Mouse (Mus musculus) intestine, postnatal 0 days (tissue): Measurements from ENCODE around the gene Esr2. TPM values are rescaled to one million over a fixed set of nuclear protein-coding genes. Genes with fewer than 3 reads are reported as not detected.

ENCODE experiments used
- ATAC-seq: fragments of 200-750 bp; cut with Nextera tagmentation; 2 replicates; pipeline ENCODE4 v1.8.0; 2017; ENCODE audit warnings: mild to moderate bottlenecking, moderate TSS enrichment, moderate library complexity
- H3K27ac ChIP-seq: fragments of 300-500 bp; sonication (generic); 2 replicates; pipeline ENCODE4 v1.5.1; 2014; ENCODE audit warnings: mild to moderate bottlenecking, low read depth, low read length, moderate library complexity
- H3K27me3 ChIP-seq: fragments of 300-500 bp; sonication (generic); replicated peaks from 2 replicates; pipeline ENCODE4 v1.6.1; 2014; ENCODE audit warnings: low read length, mixed read lengths; ENCODE audit not compliant: control insufficient read depth, insufficient read depth
- H3K36me3 ChIP-seq: fragments of 300-500 bp; sonication (generic); 2 replicates; pipeline ENCODE4 v1.6.1; 2014; ENCODE audit warnings: mild to moderate bottlenecking, moderate library complexity; ENCODE audit not compliant: control insufficient read depth, insufficient read depth
- H3K4me1 ChIP-seq: fragments of 300-500 bp; sonication (generic); replicated peaks from 2 replicates; pipeline ENCODE4 v1.6.1; 2014; ENCODE audit warnings: antibody characterized with exemption, low read length, mixed read lengths; ENCODE audit not compliant: control insufficient read depth, insufficient read depth
- H3K4me2 ChIP-seq: fragments of 300-500 bp; sonication (generic); replicated peaks from 2 replicates; pipeline ENCODE4 v1.6.1; 2014; ENCODE audit warnings: low read depth, mild to moderate bottlenecking, moderate library complexity
- H3K4me3 ChIP-seq: fragments of 300-500 bp; sonication (generic); 2 replicates; pipeline ENCODE4 v1.5.1; 2014; ENCODE audit warnings: low read depth, low read length
- H3K9ac ChIP-seq: fragments of 300-500 bp; sonication (generic); 2 replicates; pipeline ENCODE4 v1.6.1; 2014; ENCODE audit warnings: mild to moderate bottlenecking, low read depth, low read length
- H3K9me3 ChIP-seq: fragments of 300-500 bp; sonication (generic); 2 replicates; pipeline ENCODE4 v1.6.1; 2016; ENCODE audit warnings: mixed run types; ENCODE audit not compliant: control insufficient read depth
- CTCF ChIP-seq: sonication (generic); IDR thresholded peaks from 2 replicates; pipeline ENCODE4 v1.5.1; 2016; ENCODE audit warnings: low read depth, mild to moderate bottlenecking, control low read depth, antibody characterized with exemption, moderate library complexity
- WGBS: fragments of 180-500 bp; shearing (Covaris S2); extraction: QIAGEN DNeasy Blood & Tissue Kit; methylation state at CpG from one replicate; pipeline ENCODE4 v1.1.7; 2014; 5-methylcytosine and 5-hydroxymethylcytosine counted together
- polyA plus RNA-seq: library from polyadenylated mRNA; unstranded; fragments of >200 nt; fragmentation: Nextera tagmentation; extraction: Ambion mirVana; gene quantifications from 2 replicates; pipeline ENCODE4 v1.2.1, GENCODE M21; 2015

Gene Esr2
- polyA plus RNA-seq, 1 experiment from 2014 or later = not detected

- Histone ChIP-seq H3K9me3 (no peaks in the 10 kb centered on the region), H3K9ac (no peak overlapping the region), H3K27ac (no peak overlapping the region), H3K36me3 (no peaks in the 10 kb centered on the region), H3K4me3 (peak overlapping the region; percentile 27), H3K4me2 (peak overlapping the region; percentile 70), H3K27me3 (no peaks in the 10 kb centered on the region), H3K4me1 (peaks cover 6% of the 10 kb centered on the region)
- TF ChIP-seq CTCF = no peak
- no peak for ATAC-seq
- WGBS = 34% methylated on average over 8 of the region's 8 CpGs
Observed at GRCm38 (mm10) chr12:76197071-76197470, 20.0 kb upstream of the Esr2 start.

GRCm38 (mm10) chr12:76196709-76197054 is 19.6 kb upstream of the Esr2 start:
- TF ChIP-seq CTCF = peak; percentile 89
- Histone ChIP-seq H3K9ac (no peak overlapping the region), H3K4me3 (peak overlapping the region; percentile 27), H3K4me2 (peak overlapping the region; percentile 70), H3K9me3 (no peaks in the 10 kb centered on the region), H3K27ac (no peak overlapping the region), H3K4me1 (peaks cover 6% of the 10 kb centered on the region), H3K27me3 (no peaks in the 10 kb centered on the region), H3K36me3 (no peaks in the 10 kb centered on the region)
- WGBS = 8% methylated on average over 6 of the region's 6 CpGs
- ATAC-seq = peak; percentile 54; the same call in 1 of the 2 replicates

- Histone ChIP-seq H3K4me2 (peak overlapping the region; percentile 70), H3K4me1 (peaks cover 6% of the 10 kb centered on the region), H3K9me3 (no peaks in the 10 kb centered on the region), H3K27me3 (no peaks in the 10 kb centered on the region), H3K4me3 (peak overlapping the region; percentile 27), H3K9ac (peak overlapping the region; percentile 40), H3K36me3 (no peaks in the 10 kb centered on the region), H3K27ac (0 out of 2 replicates have a peak overlapping the region, but pooled peaks have one; percentile 35)
- WGBS = 1% methylated on average over 22 of the region's 22 CpGs
- peak; percentile 82 for ATAC-seq
- no peak for TF ChIP-seq CTCF
Observed at GRCm38 (mm10) chr12:76195912-76196708, 19.1 kb upstream of the Esr2 start.

GRCm38 (mm10) chr12:76194526-76194925 is 17.5 kb upstream of the Esr2 start:
- no peak for TF ChIP-seq CTCF
- Histone ChIP-seq H3K9ac (no peak overlapping the region), H3K36me3 (no peaks in the 10 kb centered on the region), H3K4me2 (no peak overlapping the region), H3K4me3 (no peak overlapping the region), H3K27me3 (no peaks in the 10 kb centered on the region), H3K4me1 (peaks cover 6% of the 10 kb centered on the region), H3K27ac (no peak overlapping the region), H3K9me3 (no peaks in the 10 kb centered on the region)
- 29% methylated on average over 3 of the region's 3 CpGs for WGBS
- ATAC-seq = no peak

- Histone ChIP-seq H3K4me3 (no peak overlapping the region), H3K4me2 (no peak overlapping the region), H3K27me3 (no peaks in the 10 kb centered on the region), H3K27ac (no peak overlapping the region), H3K36me3 (no peaks in the 10 kb centered on the region), H3K9me3 (no peaks in the 10 kb centered on the region), H3K9ac (no peak overlapping the region), H3K4me1 (peaks cover 3% of the 10 kb centered on the region)
- WGBS = 45% methylated on average over 11 of the region's 11 CpGs
- TF ChIP-seq CTCF = peak; percentile 90
- peak; percentile 54 for ATAC-seq
Observed at GRCm38 (mm10) chr12:76190940-76191339, 13.9 kb upstream of the Esr2 start.

GRCm38 (mm10) chr12:76187849-76188248 is 10.8 kb upstream of the Esr2 start:
- Histone ChIP-seq H3K27me3 (no peaks in the 10 kb centered on the region), H3K4me1 (no peaks in the 10 kb centered on the region), H3K9me3 (no peaks in the 10 kb centered on the region), H3K36me3 (no peaks in the 10 kb centered on the region), H3K27ac (no peak overlapping the region), H3K4me3 (no peak overlapping the region), H3K4me2 (no peak overlapping the region), H3K9ac (no peak overlapping the region)
- 36% methylated on average over 8 of the region's 8 CpGs for WGBS
- peak; percentile 81 for TF ChIP-seq CTCF
- ATAC-seq = no peak
